Mouse (Mus musculus) bone marrow, adult 2 months (tissue): ENCODE data around the gene Rps19.

Experiments
- CTCF ChIP-seq: fragments of 200-500 bp; IDR thresholded peaks from 2 replicates; pipeline ENCODE4 v1.5.1; 2011; ENCODE audit warnings: low read length, control low read depth; ENCODE audit not compliant: control insufficient read depth, insufficient read depth
- POLR2A ChIP-seq: fragments of 200-500 bp; IDR thresholded peaks from 2 replicates; pipeline ENCODE4 v1.6.1; 2011; ENCODE audit warnings: low read depth, mild to moderate bottlenecking, control low read depth, low read length, borderline replicate concordance; ENCODE audit not compliant: control insufficient read depth

GRCm38 (mm10) chr7:24930475-24930874, 46.3 kb downstream of the Rps19 start:
- TF ChIP-seq POLR2A (no peak), CTCF (no peak)
